Mouse (Mus musculus): ENCODE results near the gene BC052040.

GRCm38 (mm10) chr2:115673054-115673660, 91.6 kb downstream of the BC052040 start:
- TF ChIP-seq POLR2A (IDR thresholded peaks at IDR 0.05; ENCODE audit: borderline replicate concordance, low read depth, low read length) (no peak), CTCF (IDR thresholded peaks at IDR 0.05; ENCODE audit: low read depth, low read length) (no peak)

All from bone marrow macrophage, adult 2 months (primary cell).